Mouse (Mus musculus): ENCODE results near the gene Tomm20.

DNA sequence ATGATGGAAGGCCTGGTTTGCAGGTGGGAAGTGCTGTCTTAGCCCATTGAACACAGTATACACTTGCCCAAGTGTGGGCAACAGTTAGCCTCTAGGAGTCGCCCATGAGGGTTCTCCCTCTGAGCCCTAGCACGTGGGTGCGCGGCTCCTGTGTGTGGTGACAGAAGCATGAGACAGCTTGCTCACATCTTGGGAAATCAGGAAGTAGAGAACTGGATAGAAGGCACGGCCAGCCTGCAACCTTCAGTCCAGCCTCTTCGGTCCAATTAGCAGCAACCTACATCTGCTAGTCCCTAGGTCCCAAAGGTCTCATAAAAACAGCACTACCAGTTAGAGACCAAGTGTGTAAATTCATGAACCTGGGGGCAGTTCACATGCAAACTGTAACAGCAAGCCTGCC lies 36.8 kb downstream of the Tomm20 start:
- TF ChIP-seq GATA1 (IDR thresholded peaks at IDR 0.05; ENCODE audit: low read length): no peak
- TF ChIP-seq TAL1 (IDR thresholded peaks at IDR 0.05; ENCODE audit: low read length): no peak

Data from erythroblast, embryonic 14.5 days (primary cell).